Mouse (Mus musculus): ENCODE results near the gene Pde11a. TPM values are rescaled to one million over a fixed set of nuclear protein-coding genes. Genes with fewer than 3 reads are reported as not detected.

Pde11a gene
- polyA plus RNA-seq, 1 experiment from 2014 or later, result 1.2 TPM

DNA sequence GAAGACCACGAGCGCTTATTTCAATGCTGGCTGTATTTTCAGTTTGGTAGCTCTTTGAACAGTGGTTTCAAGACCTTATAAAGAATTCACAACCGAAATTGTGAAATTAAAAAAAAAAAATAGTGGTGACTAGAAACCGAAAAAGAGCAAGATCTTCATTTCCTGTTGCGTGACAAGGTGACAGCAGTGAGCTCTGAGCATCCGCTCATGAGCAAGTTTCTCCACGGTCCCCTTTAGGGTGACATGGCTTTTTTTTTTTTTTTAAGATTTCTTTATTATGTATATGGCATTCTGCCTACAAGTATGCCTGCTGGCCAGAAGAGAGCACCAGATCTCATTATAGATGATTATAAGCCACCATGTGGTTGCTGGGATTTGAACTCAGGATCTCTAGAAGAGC is 323.1 kb downstream of the Pde11a start:
- 92% methylated on average over 7 of the region's 7 CpGs for WGBS
- no peak overlapping the region for H3K27ac ChIP-seq (ENCODE audit: low read depth, low read length)
- no peak overlapping the region for H3K9ac ChIP-seq (ENCODE audit: low read depth, low read length)
- H3K4me3 ChIP-seq (ENCODE audit: low read length), result no peak overlapping the region
- no peak overlapping the region for H3K4me2 ChIP-seq (ENCODE audit: low read length)
- no peaks in the 10 kb centered on the region for H3K9me3 ChIP-seq (ENCODE audit: control insufficient read depth, low read length)
- H3K36me3 ChIP-seq (ENCODE audit: control insufficient read depth, insufficient read depth, low read length), result no peaks in the 10 kb centered on the region
- no peak for ATAC-seq
- no peaks in the 10 kb centered on the region for H3K27me3 ChIP-seq (replicated peaks; ENCODE audit: control insufficient read depth, insufficient read depth, low read length)
- no peaks in the 10 kb centered on the region; the same call in 1 of the 2 replicates for H3K4me1 ChIP-seq (ENCODE audit: control insufficient read depth, insufficient read depth, low read depth, low read length)

DNA sequence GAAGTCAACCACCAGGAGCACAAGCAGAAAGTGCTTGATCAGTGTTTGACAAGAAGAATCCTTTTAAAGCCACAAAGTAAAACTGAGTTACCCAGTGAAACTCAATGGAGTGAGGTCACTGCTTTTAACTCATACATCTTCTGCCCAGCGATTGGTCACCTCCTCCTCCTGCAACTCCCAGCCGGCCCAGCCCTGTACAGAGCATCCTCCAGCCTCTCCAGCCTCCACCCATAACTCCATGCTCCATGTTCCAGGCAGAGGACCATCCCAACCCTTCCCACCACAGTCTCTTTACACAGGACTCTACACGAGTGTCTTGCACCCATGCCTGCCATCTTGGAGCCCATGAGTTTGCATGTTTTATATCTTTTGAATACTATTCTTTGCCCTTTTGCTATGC is 323.9 kb downstream of the Pde11a start:
- Histone ChIP-seq H3K36me3 (ENCODE audit: control insufficient read depth, insufficient read depth, low read length) (no peaks in the 10 kb centered on the region), H3K4me2 (ENCODE audit: low read length) (no peak overlapping the region), H3K4me3 (ENCODE audit: low read length) (no peak overlapping the region), H3K9me3 (ENCODE audit: control insufficient read depth, low read length) (no peaks in the 10 kb centered on the region), H3K27me3 (replicated peaks; ENCODE audit: control insufficient read depth, insufficient read depth, low read length) (no peaks in the 10 kb centered on the region), H3K9ac (ENCODE audit: low read depth, low read length) (no peak overlapping the region), H3K27ac (ENCODE audit: low read depth, low read length) (no peak overlapping the region), H3K4me1 (ENCODE audit: control insufficient read depth, insufficient read depth, low read depth, low read length) (no peaks in the 10 kb centered on the region; the same call in 1 of the 2 replicates)
- no peak for ATAC-seq
- WGBS, result 87% methylated on average over 3 of the region's 3 CpGs

DNA sequence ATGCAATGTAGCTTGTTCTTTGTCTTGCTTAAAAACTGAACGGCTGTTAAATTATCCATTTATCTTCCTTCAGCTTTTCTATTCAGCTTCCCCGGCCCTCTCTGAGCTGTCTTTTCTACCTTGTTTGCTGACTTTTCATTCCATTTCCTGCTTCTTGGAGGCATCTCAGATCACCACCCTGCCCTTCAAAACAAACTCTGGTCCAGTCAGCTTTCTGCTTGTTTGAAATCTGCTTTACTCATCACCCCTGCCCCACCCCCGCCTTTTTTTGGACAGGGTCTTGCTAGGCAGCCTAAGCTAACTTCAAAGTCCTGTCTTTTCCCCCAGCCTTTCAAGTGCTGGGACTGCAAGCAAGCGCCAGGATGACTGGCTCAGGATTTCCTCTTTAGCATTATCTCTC is 332.4 kb downstream of the Pde11a start:
- Histone ChIP-seq H3K4me2 (ENCODE audit: low read length) (no peak overlapping the region), H3K36me3 (ENCODE audit: control insufficient read depth, insufficient read depth, low read length) (no peaks in the 10 kb centered on the region), H3K9ac (ENCODE audit: low read depth, low read length) (no peak overlapping the region), H3K9me3 (ENCODE audit: control insufficient read depth, low read length) (no peaks in the 10 kb centered on the region), H3K27me3 (replicated peaks; ENCODE audit: control insufficient read depth, insufficient read depth, low read length) (no peaks in the 10 kb centered on the region), H3K4me3 (ENCODE audit: low read length) (no peak overlapping the region), H3K4me1 (ENCODE audit: control insufficient read depth, insufficient read depth, low read depth, low read length) (no peaks in the 10 kb centered on the region; the same call in 1 of the 2 replicates), H3K27ac (ENCODE audit: low read depth, low read length) (no peak overlapping the region)
- 25% methylated on average over 4 of the region's 4 CpGs for WGBS
- ATAC-seq, result no peak

DNA sequence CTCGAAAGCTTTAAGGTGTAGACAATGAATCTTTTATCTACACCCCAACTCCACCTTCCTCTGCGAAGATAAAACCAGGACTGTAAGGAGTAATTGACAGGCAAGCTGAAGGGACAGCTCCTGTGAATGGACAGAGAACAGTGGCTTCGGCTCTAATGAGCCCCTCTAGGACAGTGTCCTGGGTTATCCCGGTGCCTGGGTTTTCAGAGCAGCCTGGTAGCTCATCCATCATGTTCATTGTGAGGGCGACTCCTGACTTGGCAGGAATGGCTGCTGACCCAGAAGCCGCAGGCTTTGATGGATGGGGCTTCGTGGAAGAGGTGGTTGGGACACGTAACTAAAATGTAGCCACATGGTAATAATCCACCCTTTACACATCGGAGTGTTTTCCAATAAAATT is 335.7 kb downstream of the Pde11a start:
- Histone ChIP-seq H3K9me3 (ENCODE audit: control insufficient read depth, low read length) (no peaks in the 10 kb centered on the region), H3K4me1 (ENCODE audit: control insufficient read depth, insufficient read depth, low read depth, low read length) (peaks cover 3% of the 10 kb centered on the region), H3K27ac (ENCODE audit: low read depth, low read length) (no peak overlapping the region), H3K4me2 (ENCODE audit: low read length) (no peak overlapping the region), H3K4me3 (ENCODE audit: low read length) (no peak overlapping the region), H3K27me3 (replicated peaks; ENCODE audit: control insufficient read depth, insufficient read depth, low read length) (no peaks in the 10 kb centered on the region), H3K9ac (ENCODE audit: low read depth, low read length) (no peak overlapping the region), H3K36me3 (ENCODE audit: control insufficient read depth, insufficient read depth, low read length) (no peaks in the 10 kb centered on the region)
- ATAC-seq, result no peak
- WGBS, result 40% methylated on average over 9 of the region's 9 CpGs

DNA sequence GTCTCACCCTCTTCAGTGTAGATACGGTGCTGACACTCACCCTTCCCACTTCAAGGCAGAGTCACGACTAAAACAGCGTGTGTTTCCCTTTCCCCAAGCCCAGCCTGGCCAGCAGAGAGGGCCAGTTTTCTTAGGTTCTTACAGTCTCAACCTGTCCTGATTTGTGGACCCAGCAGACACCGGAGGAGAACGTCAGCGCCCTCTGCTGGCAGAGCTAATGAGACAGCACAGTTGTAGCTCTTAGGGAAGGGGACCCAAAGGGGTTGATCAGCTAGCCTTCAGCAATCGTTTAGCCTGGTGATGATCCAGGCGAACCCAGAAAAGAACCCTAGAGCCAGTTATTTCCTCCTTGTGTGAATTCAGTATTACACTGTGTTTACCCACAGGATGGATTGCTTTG is 337.2 kb downstream of the Pde11a start:
- Histone ChIP-seq H3K4me1 (ENCODE audit: control insufficient read depth, insufficient read depth, low read depth, low read length) (peaks cover 3% of the 10 kb centered on the region), H3K9me3 (ENCODE audit: control insufficient read depth, low read length) (no peaks in the 10 kb centered on the region), H3K4me2 (ENCODE audit: low read length) (no peak overlapping the region), H3K27me3 (replicated peaks; ENCODE audit: control insufficient read depth, insufficient read depth, low read length) (no peaks in the 10 kb centered on the region), H3K36me3 (ENCODE audit: control insufficient read depth, insufficient read depth, low read length) (no peaks in the 10 kb centered on the region), H3K4me3 (ENCODE audit: low read length) (no peak overlapping the region), H3K9ac (ENCODE audit: low read depth, low read length) (no peak overlapping the region), H3K27ac (ENCODE audit: low read depth, low read length) (no peak overlapping the region)
- WGBS, result 43% methylated on average over 8 of the region's 8 CpGs
- no peak for ATAC-seq

DNA sequence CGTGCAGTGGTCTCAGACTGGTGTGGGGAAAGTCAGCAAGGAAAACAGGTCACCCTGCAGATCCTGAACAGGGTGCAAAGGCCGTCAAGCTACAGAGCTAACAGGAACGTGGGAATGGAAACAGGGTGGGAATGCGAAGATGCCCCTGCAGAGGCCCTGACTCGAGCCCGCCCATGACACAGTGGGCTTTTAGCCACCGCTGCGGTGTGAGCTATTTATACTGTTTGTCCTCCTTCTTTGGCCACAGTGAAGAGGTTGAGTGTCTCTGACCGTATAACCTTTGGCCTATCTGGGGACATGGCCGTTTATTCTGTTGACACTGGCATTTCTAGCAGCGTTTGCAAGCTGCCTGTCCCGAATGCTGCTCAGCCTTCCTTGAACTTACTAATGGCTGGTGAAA is 338.9 kb downstream of the Pde11a start:
- Histone ChIP-seq H3K27ac (ENCODE audit: low read depth, low read length) (no peak overlapping the region), H3K27me3 (replicated peaks; ENCODE audit: control insufficient read depth, insufficient read depth, low read length) (no peaks in the 10 kb centered on the region), H3K9me3 (ENCODE audit: control insufficient read depth, low read length) (no peaks in the 10 kb centered on the region), H3K4me2 (ENCODE audit: low read length) (no peak overlapping the region), H3K4me3 (ENCODE audit: low read length) (no peak overlapping the region), H3K9ac (ENCODE audit: low read depth, low read length) (no peak overlapping the region; the same call in 1 of the 2 replicates), H3K4me1 (ENCODE audit: control insufficient read depth, insufficient read depth, low read depth, low read length) (peaks cover 3% of the 10 kb centered on the region), H3K36me3 (ENCODE audit: control insufficient read depth, insufficient read depth, low read length) (no peaks in the 10 kb centered on the region)
- no peak for ATAC-seq
- WGBS, result 45% methylated on average over 12 of the region's 12 CpGs

DNA sequence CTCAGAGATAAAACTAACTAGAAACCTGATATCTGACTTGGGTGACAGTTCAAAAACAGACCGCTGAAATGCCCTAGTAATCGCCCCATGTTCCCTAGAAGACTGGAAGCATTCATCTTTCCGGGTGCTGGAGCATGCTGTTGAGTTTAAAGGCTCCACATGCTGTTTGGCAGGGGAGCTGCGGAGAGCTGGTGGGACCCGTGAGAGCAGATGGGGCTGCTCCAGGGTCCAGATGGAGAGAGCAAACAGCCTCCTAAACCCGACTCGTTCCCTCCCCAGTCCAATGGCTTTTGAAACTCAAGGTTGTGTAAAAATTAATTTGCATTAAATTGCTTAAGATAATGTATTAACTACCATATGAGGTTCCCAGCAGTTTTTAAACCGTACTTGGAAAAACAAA is 339.9 kb downstream of the Pde11a start:
- no peaks in the 10 kb centered on the region for H3K27me3 ChIP-seq (replicated peaks; ENCODE audit: control insufficient read depth, insufficient read depth, low read length)
- 21% methylated on average over 8 of the region's 8 CpGs for WGBS
- H3K4me1 ChIP-seq (ENCODE audit: control insufficient read depth, insufficient read depth, low read depth, low read length), result peaks cover 3% of the 10 kb centered on the region
- no peaks in the 10 kb centered on the region for H3K36me3 ChIP-seq (ENCODE audit: control insufficient read depth, insufficient read depth, low read length)
- H3K4me2 ChIP-seq (ENCODE audit: low read length), result no peak overlapping the region
- no peak overlapping the region for H3K27ac ChIP-seq (ENCODE audit: low read depth, low read length)
- no peak overlapping the region for H3K9ac ChIP-seq (ENCODE audit: low read depth, low read length)
- H3K4me3 ChIP-seq (ENCODE audit: low read length), result no peak overlapping the region
- ATAC-seq, result peak; percentile 64; the same call in 1 of the 2 replicates
- no peaks in the 10 kb centered on the region for H3K9me3 ChIP-seq (ENCODE audit: control insufficient read depth, low read length)

DNA sequence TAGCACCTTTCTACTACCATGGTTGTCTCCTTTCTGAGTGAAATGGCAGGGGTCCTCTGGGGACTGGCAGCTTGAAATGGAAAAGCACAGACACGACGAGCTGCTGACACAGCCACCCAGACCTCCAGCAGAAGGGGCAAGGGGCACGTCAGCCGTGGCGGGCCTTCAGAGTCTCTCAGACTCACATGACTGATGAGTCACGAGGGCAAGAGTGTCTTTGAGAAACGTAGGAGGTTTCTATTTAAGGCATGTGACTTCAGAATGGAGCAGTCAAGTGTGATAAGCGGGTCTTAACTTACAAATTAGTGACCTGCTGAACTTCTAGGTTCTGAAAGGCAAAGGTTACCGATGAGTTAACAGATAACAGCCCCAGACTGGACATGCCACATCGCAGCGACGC is 340.8 kb downstream of the Pde11a start:
- Histone ChIP-seq H3K9me3 (ENCODE audit: control insufficient read depth, low read length) (no peaks in the 10 kb centered on the region), H3K36me3 (ENCODE audit: control insufficient read depth, insufficient read depth, low read length) (no peaks in the 10 kb centered on the region), H3K9ac (ENCODE audit: low read depth, low read length) (no peak overlapping the region), H3K4me1 (ENCODE audit: control insufficient read depth, insufficient read depth, low read depth, low read length) (peaks cover 3% of the 10 kb centered on the region), H3K27ac (ENCODE audit: low read depth, low read length) (no peak overlapping the region), H3K27me3 (replicated peaks; ENCODE audit: control insufficient read depth, insufficient read depth, low read length) (no peaks in the 10 kb centered on the region), H3K4me2 (ENCODE audit: low read length) (no peak overlapping the region), H3K4me3 (ENCODE audit: low read length) (no peak overlapping the region)
- no peak for ATAC-seq
- WGBS, result 54% methylated on average over 12 of the region's 12 CpGs

DNA sequence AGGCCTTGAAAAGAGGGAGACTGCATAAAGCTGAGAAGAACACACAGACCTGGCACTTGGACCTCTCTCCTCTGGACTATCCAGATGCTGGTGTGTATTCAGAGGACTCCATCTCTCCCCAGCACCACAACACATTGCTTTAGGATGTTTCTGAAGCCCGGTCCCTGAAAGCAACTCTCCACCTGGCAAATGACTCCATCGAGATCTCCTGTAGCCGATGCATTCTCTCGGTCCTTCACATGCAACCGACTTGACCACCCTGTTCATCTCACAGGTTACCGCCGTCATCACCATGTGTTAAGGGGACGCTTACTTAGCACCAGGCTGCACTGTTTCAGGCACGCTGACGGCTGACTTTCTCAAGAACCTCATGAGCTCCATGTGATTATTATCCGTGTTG is 343.7 kb downstream of the Pde11a start:
- H3K27ac ChIP-seq (ENCODE audit: low read depth, low read length), result no peak overlapping the region
- no peaks in the 10 kb centered on the region for H3K9me3 ChIP-seq (ENCODE audit: control insufficient read depth, low read length)
- no peak overlapping the region for H3K4me3 ChIP-seq (ENCODE audit: low read length)
- 96% methylated on average over 11 of the region's 11 CpGs for WGBS
- ATAC-seq, result no peak
- no peaks in the 10 kb centered on the region for H3K36me3 ChIP-seq (ENCODE audit: control insufficient read depth, insufficient read depth, low read length)
- no peak overlapping the region for H3K4me2 ChIP-seq (ENCODE audit: low read length)
- H3K9ac ChIP-seq (ENCODE audit: low read depth, low read length), result no peak overlapping the region
- H3K4me1 ChIP-seq (ENCODE audit: control insufficient read depth, insufficient read depth, low read depth, low read length), result peaks cover 3% of the 10 kb centered on the region
- H3K27me3 ChIP-seq (replicated peaks; ENCODE audit: control insufficient read depth, insufficient read depth, low read length), result no peaks in the 10 kb centered on the region

All from hindbrain, embryonic 16.5 days (tissue).